Mouse (Mus musculus): ENCODE measurements at regions not wholly inside any gene's neighbourhood (a gene's known extent, or its start where the extent isn't known, plus 50 kb on each side); places are given as distances from the start of the nearest gene placed in this dataset.

GRCm38 (mm10) chr1:167905424-167905823 lies 216.4 kb downstream of the Lmx1a start:
- DNase-seq (ENCODE audit: low spot score): no peak

GRCm38 (mm10) chr1:167912074-167912473 lies 223.0 kb downstream of the Lmx1a start:
- DNase-seq (ENCODE audit: low spot score): no peak

- peak; percentile 65 for DNase-seq (ENCODE audit: low spot score)
Measured at GRCm38 (mm10) chr1:167914982-167915561, 226.0 kb downstream of the Lmx1a start.

- DNase-seq (ENCODE audit: low spot score): no peak
Measured at GRCm38 (mm10) chr1:167915578-167916275, 226.7 kb downstream of the Lmx1a start.

GRCm38 (mm10) chr1:167922917-167923316 lies 233.9 kb downstream of the Lmx1a start:
- DNase-seq (ENCODE audit: low spot score): no peak

GRCm38 (mm10) chr1:167928060-167928467 lies 239.0 kb downstream of the Lmx1a start:
- DNase-seq (ENCODE audit: low spot score): no peak

- no peak for DNase-seq (ENCODE audit: low spot score)
Measured at GRCm38 (mm10) chr1:167929729-167930341, 240.8 kb downstream of the Lmx1a start.

- peak; percentile 40 for DNase-seq (ENCODE audit: low spot score)
Measured at GRCm38 (mm10) chr1:167932088-167932487, 243.1 kb downstream of the Lmx1a start.

- DNase-seq (ENCODE audit: low spot score): no peak
Measured at GRCm38 (mm10) chr1:167936726-167937125, 247.7 kb downstream of the Lmx1a start.

- DNase-seq (ENCODE audit: low spot score): no peak
Measured at GRCm38 (mm10) chr1:167938176-167938575, 249.1 kb downstream of the Lmx1a start.

GRCm38 (mm10) chr1:167942037-167942470 lies 253.0 kb downstream of the Lmx1a start:
- peak; percentile 61 for DNase-seq (ENCODE audit: low spot score)

GRCm38 (mm10) chr1:167943121-167943520 lies 254.1 kb downstream of the Lmx1a start:
- DNase-seq (ENCODE audit: low spot score): peak; percentile 8

- no peak for DNase-seq (ENCODE audit: low spot score)
Measured at GRCm38 (mm10) chr1:167945615-167946252, 256.7 kb downstream of the Lmx1a start.

GRCm38 (mm10) chr1:167947866-167948265 lies 258.8 kb downstream of the Lmx1a start:
- no peak for DNase-seq (ENCODE audit: low spot score)

GRCm38 (mm10) chr1:167951717-167952116 lies 262.7 kb downstream of the Lmx1a start:
- no peak for DNase-seq (ENCODE audit: low spot score)

GRCm38 (mm10) chr1:167958531-167958930 lies 269.5 kb downstream of the Lmx1a start:
- no peak for DNase-seq (ENCODE audit: low spot score)

- no peak for DNase-seq (ENCODE audit: low spot score)
Measured at GRCm38 (mm10) chr1:167969545-167969944, 280.5 kb downstream of the Lmx1a start.

GRCm38 (mm10) chr1:167969985-167970384 lies 280.9 kb downstream of the Lmx1a start:
- no peak for DNase-seq (ENCODE audit: low spot score)

GRCm38 (mm10) chr1:167976708-167977107 lies 287.7 kb downstream of the Lmx1a start:
- DNase-seq (ENCODE audit: low spot score): no peak

- DNase-seq (ENCODE audit: low spot score): no peak
Measured at GRCm38 (mm10) chr1:167979187-167979586, 290.1 kb downstream of the Lmx1a start.

- DNase-seq (ENCODE audit: low spot score): no peak
Measured at GRCm38 (mm10) chr1:167979588-167979987, 290.6 kb downstream of the Lmx1a start.

- no peak for DNase-seq (ENCODE audit: low spot score)
Measured at GRCm38 (mm10) chr1:167981292-167981691, 292.3 kb downstream of the Lmx1a start.

GRCm38 (mm10) chr1:168007456-168007855 lies 318.4 kb downstream of the Lmx1a start:
- DNase-seq (ENCODE audit: low spot score): no peak

All from adipocyte (in vitro differentiated cells).